Mouse (Mus musculus): ENCODE measurements at regions not wholly inside any gene's neighbourhood (a gene's known extent, or its start where the extent isn't known, plus 50 kb on each side); places are given as distances from the start of the nearest gene placed in this dataset.

DNA sequence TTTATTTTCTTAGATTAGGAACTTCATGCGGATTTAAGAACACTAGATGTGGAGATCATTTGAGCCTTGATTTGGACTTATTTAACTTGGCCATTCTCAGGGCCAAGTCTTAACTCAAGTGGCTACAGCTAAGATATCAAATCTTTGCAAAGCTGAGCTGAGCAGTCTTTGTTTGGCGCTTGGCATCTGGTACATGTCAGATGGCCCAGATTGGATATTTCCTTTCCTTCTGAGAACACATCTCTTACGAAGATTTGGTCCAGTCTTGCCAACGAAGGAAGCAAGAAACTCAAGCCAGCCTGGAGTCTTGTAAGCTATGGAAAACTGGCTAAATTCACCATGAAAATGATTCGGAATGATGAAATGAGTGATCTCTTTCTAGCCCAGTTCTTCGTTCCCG lies 59.1 kb upstream of the Cdc42ep3 start:
- ATAC-seq = no peak

DNA sequence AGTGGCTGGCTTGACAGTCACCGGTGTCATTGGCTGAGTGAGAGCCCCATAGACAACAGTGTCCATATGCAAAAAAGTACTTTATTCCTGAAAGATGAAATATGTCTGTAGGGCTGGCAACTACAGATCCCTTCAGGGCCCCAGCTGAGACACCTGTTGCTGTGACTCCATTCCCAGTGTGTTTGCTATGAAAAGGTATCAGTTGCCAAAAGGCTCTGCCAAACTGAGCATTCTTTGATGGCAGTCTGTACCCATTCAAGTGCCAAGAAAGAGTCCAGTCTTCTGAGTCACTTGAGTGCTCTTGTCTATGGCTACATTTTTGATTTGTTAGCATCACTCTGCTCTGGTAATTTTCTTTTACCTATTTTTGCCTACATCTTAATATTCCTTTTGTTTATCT lies 63.1 kb upstream of the Cdc42ep3 start:
- no peak for ATAC-seq

DNA sequence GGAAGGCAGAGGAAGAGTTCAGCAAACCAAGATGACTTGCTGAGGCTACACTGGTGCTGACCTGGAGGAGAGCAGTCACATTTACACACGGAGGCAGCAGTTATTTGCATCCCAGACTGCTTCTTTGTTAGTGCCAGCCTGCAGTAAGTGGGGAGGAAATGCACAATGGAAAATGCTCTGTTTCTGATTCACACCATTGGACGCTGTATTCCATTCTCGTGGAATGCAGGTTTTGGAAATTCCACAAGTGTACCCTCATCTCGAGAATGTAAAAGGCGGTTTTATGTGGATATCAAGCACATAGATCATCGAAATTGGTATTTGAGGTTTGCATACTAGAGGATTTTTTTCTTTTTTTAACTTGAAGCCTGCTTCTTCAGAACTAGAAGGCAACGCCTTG lies 66.7 kb upstream of the Cdc42ep3 start:
- no peak for ATAC-seq

DNA sequence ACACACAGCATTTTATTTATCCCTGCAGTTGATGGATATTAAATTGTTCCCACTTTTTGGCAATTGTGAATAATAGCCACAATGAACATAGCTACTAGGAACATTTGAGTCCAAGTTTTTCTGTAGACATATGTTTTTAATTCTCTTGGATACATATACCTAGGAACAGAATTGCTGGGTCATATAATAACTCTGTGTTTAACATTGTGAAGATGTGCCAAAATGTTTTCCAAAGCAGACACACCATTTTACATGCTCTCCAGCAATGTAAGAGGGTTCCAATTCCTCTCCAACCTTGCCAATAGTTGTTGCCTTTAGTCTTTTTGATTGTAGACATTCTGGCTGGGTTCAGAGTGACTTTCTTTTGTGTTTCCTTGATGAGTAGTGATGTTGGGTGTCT lies 84.3 kb upstream of the Cdc42ep3 start:
- ATAC-seq = no peak

DNA sequence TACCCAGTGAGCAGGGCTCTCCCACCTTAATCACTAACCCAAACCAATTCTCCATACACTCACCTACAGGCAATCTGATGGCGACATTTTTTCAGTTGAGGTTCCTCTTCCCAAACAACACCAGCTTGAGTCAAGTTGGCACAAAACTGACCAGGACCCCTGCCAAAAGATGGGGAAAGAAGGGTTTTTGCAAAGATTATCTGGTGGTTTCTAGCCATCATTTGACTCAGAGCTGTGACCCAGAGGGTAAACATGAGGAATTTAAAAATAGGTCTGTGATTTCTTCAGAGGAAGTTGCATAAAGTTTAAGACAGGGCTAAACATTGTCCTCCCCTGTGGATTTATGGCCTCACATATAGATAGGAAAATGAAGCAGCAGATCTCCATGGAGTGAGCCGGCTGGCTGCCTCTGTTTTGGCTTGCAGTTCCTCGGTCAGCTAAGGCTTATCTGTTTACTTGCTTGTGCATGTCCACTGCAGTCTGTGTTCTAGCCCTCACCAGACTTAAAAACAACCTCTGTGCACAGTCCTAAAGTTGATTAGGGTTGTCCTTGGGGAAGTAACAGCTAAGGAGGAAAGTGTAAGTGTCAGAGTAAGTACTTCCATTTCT lies 87.7 kb upstream of the Cdc42ep3 start:
- ATAC-seq = no peak

DNA sequence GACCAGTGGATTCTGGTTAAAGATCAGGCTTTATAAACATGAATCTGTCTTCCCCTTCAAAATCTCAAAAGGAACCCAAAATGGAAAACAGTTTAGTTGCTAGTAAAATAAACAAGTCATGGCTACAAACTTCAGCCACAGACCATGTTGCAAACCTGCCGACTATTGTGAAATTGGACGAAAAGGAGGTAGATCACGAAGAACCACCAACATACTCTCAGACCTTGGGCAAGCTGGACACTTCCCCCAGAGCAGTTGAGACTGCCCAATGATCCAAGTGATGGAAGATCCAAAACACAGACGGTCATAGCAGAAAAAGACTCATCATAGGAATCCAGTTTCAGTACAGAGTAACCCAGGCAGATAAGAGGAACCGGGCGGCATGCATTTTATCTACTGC lies 92.3 kb upstream of the Cdc42ep3 start:
- no peak for ATAC-seq

DNA sequence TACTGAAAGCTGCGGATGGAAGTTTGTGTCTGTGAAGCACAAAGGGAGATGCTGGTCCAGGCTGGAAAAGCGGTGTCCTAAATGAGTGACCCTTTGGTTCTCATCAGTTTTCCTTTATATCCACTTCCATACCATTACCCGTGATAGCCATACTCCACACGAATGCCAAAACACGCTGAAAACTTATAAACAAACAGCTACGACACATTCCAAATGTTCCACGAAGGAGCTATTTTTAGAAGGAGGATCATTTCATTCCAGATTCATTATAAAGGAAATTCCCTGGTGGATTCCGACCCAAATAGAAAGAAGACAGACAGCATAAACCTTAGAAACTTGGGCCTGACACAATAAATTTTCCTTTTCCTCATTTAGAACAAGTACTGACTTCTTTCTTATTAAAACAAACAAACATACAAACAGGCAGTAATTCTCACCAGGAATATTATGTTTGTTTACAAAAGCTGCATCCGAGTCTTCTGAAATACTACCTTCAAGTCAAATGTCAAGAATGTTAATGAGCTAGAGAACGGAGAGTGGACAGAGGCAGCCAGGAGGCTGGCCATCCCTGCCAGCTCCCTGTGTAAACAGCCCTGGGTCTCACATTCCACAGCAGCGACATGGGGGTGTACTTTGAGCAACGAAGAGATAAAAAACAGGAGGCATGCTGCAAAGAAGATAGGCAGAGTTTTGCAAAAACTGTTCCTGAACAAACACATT lies 96.4 kb upstream of the Cdc42ep3 start:
- no peak for ATAC-seq

DNA sequence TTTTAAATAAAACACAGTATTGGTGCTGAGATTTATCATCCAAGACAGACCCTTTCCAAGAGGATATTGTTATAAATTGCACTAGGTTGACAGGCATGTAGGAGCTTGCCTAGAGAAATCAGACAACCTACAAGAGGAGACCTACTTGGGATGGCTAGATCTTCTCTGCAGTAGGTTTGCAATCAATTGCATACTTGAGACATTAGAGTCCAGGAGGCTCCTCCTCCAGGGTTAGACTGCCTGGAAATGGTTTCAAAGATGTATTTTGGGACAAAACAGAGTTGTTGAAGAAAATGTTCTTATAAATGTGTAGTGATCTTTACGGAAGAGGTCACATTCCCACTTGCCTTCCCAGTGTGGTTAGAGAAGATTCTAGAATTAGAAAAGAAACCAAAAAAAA lies 98.9 kb upstream of the Cdc42ep3 start:
- ATAC-seq = no peak

DNA sequence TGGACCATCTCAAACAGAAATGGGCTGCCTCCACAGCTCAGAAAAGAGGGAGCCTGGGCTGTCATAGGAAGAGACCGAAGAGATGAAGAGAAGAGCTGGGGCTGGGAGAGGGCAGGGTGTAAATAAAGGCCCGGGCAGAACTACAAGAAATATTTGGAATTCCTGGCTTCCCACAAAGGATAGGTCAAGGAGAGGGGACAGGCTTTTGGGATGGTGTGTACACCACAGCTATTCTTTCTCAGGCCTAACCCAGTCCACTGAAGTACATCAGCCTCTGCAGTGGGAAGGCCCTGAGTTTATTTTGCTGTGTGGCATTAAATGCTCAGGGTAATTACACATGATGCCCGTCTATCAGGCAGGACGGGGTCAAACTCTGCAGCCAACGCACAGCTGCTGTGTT lies 99.6 kb upstream of the Cdc42ep3 start:
- no peak for ATAC-seq

DNA sequence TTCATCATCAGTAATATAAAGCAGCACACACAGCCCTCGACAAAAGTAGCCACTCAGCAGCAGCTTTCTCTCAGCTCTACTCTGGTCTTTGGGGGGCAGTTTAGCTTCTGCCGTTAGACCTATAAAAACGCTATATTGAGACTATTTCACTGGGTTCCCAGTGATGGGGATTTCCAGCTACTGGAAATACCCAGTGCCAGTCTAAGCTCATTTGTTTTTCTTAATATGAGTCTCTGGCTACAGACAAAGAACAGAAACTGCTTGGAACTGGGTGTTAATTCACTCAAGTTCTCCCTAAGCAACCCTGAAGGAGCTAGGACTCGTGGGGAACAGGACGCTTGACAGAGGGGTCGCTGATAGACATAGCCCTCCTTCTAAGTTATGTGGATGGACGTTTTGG lies 100.3 kb upstream of the Cdc42ep3 start:
- ATAC-seq = peak; percentile 68

DNA sequence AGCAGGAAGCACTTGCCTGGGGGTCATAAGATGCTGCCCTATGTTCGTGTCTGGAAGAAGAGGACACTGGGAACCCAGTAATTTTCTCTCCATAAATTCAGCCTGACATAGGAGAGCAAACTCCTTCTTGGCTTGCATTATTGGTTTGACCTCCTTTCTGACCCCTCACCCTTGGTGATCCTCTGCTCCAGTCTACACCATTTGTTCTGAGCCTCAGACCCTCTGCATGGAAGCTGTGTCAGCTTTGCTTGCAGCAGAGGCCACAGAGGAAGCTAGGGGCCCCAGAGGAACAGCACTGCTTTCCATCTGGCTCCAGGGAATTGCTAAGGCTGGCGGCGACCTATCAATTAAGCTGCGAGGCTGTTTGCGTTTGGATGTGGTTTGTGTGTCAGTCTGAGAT lies 102.7 kb upstream of the Cdc42ep3 start:
- ATAC-seq = no peak

DNA sequence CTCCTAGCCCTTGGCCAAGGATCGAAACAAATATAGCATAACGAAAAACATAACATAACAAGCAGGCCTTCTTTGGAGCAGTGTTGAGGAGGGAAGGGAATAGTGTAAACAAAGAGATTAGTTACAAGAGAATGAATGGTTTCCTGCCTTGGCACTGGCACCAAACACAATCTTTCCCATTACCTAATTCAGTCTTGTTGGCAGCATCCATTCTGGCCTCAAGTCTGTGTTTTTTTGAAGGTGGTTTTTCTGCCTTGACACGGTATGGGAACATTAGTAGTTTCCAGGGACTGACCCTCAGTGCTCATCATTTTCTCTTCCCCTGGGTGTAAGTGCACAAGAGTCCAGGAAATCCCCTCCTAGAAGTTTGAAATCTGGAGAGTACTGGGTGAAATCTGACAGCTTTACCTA lies 106.8 kb upstream of the Cdc42ep3 start:
- ATAC-seq = no peak

DNA sequence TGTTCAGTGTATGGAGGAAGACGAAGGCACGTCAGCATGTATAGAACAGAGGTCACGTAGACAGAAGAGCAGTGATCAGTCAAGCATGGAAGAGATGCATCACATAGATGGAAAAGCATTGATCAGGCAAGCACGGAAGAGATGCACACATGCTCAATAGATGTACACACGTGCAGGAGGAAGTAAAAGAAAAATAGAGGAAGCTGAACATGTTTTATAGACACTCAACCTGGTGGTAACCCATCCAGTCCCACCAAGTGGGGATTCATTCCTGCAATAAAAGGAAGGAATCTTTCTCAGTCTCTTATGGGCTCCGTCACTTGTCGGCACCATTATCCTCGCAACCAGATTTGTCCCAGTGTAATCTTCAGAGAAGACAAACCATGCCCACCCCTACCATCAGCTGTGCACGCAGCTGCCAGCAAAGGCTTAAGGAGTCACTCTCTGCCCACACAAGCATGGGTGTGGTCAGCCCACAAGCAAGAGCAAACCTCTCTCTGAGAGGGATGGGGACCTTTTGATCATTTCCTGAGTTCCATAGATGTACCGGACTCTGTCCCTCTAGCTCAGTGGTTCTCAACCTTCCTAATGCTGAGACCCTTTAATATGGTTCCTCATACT lies 108.3 kb upstream of the Cdc42ep3 start:
- ATAC-seq = no peak

DNA sequence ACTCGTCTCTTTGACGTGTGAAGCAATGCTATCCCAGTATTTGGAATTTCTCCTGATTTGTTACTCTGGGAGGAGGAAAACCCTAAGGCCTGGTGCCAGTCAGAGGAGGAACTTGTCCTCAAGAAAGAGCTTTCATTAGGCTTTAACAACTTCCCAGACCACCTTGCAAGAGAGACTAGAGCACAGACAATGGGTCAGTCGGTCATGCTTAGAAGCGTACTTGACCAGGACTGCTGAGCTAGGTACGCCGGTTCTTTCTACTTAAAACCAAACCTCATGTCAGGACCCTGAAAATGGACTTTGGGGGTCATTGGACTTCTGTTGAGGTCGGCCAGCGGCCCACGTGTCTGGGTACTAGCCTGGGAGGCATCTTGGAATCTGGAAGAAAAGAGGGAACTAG lies 110.8 kb upstream of the Cdc42ep3 start:
- no peak for ATAC-seq

DNA sequence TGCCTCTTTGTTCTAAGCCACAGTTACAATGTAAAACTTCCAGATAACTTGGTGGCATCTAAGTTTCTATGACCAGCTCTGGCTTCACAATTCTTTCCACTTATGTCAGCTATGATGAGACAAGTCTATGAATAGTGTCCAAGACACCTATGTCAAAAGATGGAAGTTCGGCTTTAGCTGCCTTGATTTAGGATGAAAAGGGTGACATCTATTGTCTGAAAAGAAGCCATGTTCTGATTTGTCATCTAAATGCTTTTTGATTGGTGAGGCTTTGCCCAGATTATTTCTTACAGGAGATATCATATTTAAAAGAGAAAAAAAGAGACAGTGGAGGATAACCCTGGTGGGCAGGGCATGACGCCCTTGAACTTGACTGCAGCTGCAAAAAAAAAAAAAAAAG lies 116.7 kb upstream of the Cdc42ep3 start:
- ATAC-seq = no peak

DNA sequence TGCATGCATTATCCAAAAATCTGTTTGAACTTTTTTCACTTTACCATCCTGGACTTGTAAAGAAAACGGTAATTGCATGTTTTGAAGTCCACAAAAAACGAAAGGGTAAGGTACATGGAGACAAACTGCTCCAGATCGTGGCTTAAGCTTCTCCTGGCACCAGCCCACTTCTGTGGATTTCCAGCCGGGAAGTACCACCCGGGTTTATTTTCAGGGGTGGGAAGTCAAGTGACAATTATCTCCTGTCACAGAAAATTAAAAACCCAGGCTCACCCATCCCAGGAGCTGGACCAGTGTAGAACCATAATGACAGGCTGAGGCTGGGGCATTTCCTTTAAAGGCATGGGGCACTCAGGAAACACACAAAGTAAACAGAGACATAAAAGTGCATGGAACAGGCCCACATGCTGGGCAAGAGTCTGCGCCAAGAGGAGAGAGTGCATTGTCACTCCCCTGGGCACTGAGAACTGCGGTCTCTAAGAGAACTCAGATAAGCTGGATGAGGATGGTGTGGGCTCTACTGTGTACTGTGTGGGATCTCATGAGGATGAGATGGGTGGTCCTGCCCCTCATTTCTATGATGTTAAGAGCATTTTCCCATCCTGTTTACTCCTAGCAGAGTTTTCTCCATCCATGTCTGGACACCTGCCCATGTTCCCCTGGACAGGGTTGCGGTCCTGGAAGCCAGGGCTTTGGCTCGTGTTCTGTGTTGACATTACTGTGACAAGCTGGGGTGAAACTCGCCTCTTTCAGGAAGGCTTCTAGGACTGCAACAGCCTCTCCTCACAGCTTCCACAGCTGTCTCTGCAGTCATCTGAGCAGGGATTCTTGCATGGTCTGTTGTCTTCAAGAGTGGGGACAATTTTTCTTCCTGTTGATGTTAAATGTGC lies 117.5 kb upstream of the Cdc42ep3 start:
- ATAC-seq = no peak

DNA sequence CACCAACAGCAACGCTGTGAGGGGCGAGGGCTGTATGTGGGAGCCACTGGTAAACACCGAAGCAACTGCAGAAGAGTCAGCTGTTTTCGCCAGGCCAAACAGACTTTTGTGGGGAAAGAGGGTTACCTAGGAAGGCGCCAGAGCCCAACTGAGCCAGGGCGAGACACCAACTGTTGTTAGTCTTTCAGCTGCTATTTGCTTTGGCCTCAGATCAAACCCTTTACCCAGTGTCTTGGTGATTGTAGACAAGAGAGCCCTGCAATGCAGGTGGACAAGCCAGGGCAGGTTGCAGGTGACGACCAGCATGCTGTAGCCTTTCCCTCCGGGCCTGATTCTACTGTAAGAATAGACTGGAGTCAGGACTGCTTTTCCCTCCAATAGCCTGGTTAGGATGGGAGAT lies 121.8 kb upstream of the Cdc42ep3 start:
- ATAC-seq = no peak

DNA sequence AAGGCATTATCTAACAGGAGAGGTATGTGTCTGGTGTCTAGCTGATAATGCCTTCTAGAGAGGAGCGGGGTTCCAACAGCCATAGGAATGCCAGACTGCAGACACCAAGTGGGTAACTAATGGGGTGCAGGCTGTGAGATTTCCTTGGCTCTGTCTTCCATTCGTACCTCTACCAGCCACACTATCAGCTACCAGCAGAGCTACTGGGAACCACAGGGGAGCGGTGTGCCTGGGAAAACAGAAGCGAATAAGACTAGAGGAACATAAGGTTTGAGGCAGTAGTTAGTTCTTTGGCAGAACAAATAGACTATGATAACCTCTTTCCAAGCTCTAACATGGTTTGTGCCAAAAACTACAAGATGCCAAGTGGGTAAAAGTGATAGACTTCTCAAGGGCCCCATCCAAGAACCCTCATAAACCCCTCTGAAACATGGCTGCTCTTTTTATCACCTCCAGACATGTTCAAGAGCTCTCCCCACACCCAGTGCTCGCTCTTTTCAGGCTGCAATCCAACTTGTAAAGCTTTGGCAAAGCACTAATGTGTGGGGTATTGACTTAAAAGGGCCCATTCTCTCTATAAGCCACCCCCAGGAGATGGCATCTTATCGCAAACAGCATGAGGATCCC lies 126.3 kb upstream of the Cdc42ep3 start:
- no peak for ATAC-seq

DNA sequence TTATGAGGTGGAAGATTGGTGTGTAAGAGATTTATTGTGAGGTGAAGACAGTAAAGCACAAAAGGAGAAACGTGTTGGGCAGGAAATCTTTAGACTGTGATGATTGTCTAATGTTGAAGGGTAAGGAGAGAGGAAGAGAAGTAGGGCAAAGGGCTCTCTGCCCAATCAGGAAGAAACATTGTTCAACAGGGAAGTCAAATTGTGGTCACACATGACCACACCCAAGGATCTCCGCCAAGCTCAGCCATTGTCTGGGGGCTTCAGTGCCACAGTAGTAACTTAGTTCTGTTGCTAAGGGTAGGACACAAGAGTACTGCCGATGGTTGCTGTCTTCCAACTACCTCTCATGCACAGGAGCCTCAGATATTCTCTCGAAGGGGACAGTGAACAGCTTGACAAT lies 127.0 kb upstream of the Cdc42ep3 start:
- ATAC-seq = no peak

DNA sequence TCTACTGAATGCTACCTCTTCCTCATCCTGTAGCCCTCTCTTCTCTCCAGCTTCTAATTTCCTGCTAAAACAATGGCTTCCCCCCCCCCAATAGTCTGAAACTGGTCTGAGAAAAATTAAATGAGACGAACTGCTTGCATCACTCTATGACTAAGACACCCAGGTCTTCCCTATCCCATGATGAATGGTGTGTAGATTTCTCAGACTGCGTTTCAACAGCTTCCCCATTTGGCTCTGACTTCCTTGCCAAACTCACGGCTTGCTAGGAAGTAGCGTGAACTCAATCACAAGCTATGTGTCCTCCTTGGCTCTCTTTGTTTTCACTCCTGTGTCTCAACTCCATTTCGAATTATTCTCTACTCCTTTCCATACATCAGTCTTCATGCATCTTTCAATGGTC lies 126.4 kb upstream of the Rmdn2 start:
- ATAC-seq = no peak

DNA sequence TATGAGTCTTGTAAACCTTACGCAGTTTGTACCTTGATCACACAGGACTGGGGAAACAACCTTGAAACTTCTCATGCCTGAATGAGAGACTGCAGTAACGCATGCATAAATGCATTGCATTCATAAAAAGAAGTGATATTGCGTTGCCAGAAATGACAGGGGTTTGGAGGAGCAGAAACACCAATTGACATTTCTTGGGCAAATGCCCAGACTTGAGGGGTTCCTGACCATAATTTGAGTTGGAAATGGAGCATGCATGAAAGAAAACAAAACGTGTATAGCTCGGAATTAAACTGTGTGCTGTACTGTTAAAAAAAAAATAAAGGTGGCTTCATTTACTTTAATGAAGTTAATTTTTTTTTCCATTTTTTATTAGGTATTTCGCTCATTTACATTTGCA lies 122.4 kb upstream of the Rmdn2 start:
- ATAC-seq = no peak

DNA sequence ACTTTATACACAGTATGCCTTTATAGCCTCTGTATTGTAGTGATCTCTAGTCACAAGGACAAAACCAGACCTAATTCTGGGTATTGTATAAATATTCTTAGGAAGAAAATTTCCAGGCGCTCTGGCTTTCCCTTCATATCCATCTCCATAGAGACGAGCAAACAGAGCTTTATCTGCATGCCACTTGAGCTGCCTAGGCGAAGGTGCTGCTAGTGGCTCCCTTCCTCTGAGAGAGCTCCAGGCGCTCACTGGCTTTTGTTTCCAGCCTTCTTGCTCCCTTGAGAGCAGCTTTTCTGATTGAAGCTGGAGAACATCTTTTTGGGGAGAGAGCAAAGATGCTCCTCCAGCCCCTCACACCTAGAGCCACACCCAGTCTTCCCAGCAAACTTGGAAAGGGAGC lies 114.0 kb upstream of the Rmdn2 start:
- ATAC-seq = no peak

DNA sequence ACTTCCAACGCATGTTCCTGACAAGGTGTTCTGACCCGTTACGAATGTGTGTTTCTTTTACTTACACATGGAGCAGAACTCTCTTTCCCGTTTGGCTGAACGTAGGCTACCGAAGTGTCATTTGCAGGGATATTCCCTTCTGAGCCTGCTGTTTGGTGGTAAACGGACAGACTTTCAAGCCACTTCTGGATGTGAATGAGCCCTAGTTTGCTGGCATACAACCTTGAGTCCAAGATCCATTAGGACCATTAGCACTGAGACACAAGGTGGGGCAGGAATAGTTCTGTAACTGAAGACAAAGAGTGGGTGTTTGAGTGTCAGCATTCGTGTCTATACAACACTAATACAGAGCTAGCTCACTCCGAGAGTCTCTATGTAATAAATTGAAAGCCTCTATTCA lies 113.3 kb upstream of the Rmdn2 start:
- ATAC-seq = no peak
